Mouse (Mus musculus): ENCODE data around the gene Pdgfa. TPM values are rescaled to one million over a fixed set of nuclear protein-coding genes. Genes with fewer than 3 reads are reported as not detected.
A peak's percentile ranks its signal among the peaks of the same experiment; 100 is the strongest.

The Pdgfa gene
- polyA plus RNA-seq, 1 experiment from 2014 or later = 77.7 TPM

GRCm38 (mm10) chr5:138992611-138993370 lies 4.4 kb downstream of the Pdgfa start:
- Histone ChIP-seq H3K36me3 (ENCODE audit: insufficient read depth, low read length) (no peaks in the 10 kb centered on the region), H3K4me2 (ENCODE audit: low read length) (peak overlapping the region; percentile 94), H3K4me3 (replicated peaks; ENCODE audit: low read depth, low read length) (peak overlapping the region; percentile 74), H3K9ac (ENCODE audit: low read depth, low read length) (peak overlapping the region; percentile 91), H3K9me3 (replicated peaks; ENCODE audit: low read length) (no peaks in the 10 kb centered on the region), H3K27me3 (ENCODE audit: insufficient read depth, low read length) (0 out of 2 replicates have a peak, but pooled peaks cover 9% of the 10 kb centered on the region), H3K4me1 (replicated peaks; ENCODE audit: insufficient read depth, low read length) (peaks cover 19% of the 10 kb centered on the region), H3K27ac (peak overlapping the region; percentile 97)
- DNase-seq (ENCODE audit: low spot score) (peak; percentile 46), ATAC-seq (replicated peaks; ENCODE audit: low FRiP score, low read depth) (no peak)
- 9% methylated on average over 57 of the region's 59 CpGs for WGBS
- no peak for TF ChIP-seq CTCF (IDR thresholded peaks at IDR 0.05; ENCODE audit: low read depth)

DNA sequence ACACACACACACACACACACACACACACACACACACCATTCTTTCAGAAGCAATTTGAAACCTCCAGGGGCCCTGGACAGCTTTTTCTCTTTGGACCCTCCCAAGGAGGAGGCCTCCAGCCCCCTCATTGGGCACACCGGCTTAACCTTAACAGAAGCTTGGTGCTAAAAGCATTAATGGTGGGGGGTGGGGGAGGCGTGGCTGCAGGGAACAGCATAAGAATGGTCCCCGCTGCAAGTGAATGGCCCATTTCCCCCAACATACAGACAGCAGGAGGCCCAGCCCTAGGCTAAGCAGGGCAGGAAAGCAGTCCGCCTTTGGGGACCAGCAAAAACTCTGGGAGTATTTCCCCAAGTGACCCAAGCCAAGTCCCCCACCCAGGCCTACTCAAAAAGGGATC lies 5.4 kb downstream of the Pdgfa start:
- no peak overlapping the region for H3K9ac ChIP-seq (ENCODE audit: low read depth, low read length)
- WGBS = 53% methylated on average over 4 of the region's 4 CpGs
- no peak overlapping the region for H3K4me3 ChIP-seq (replicated peaks; ENCODE audit: low read depth, low read length)
- 0 out of 2 replicates have a peak, but pooled peaks cover 8% of the 10 kb centered on the region for H3K36me3 ChIP-seq (ENCODE audit: insufficient read depth, low read length)
- DNase-seq (ENCODE audit: low spot score) (no peak), ATAC-seq (replicated peaks; ENCODE audit: low FRiP score, low read depth) (no peak)
- H3K4me2 ChIP-seq (ENCODE audit: low read length) = peak overlapping the region; percentile 94; the same call in 1 of the 2 replicates
- no peak for TF ChIP-seq CTCF (IDR thresholded peaks at IDR 0.05; ENCODE audit: low read depth)
- no peak overlapping the region for H3K27ac ChIP-seq
- peaks cover 17% of the 10 kb centered on the region for H3K4me1 ChIP-seq (replicated peaks; ENCODE audit: insufficient read depth, low read length)
- H3K9me3 ChIP-seq (replicated peaks; ENCODE audit: low read length) = no peaks in the 10 kb centered on the region
- 0 out of 2 replicates have a peak, but pooled peaks cover 2% of the 10 kb centered on the region for H3K27me3 ChIP-seq (ENCODE audit: insufficient read depth, low read length)

- H3K27ac ChIP-seq = no peak overlapping the region
- H3K9ac ChIP-seq (ENCODE audit: low read depth, low read length) = no peak overlapping the region
- ATAC-seq (replicated peaks; ENCODE audit: low FRiP score, low read depth) (no peak), DNase-seq (ENCODE audit: low spot score) (no peak)
- no peak overlapping the region for H3K4me2 ChIP-seq (ENCODE audit: low read length)
- H3K9me3 ChIP-seq (replicated peaks; ENCODE audit: low read length) = no peaks in the 10 kb centered on the region
- H3K27me3 ChIP-seq (ENCODE audit: insufficient read depth, low read length) = no peaks in the 10 kb centered on the region
- WGBS = 41% methylated on average over 7 of the region's 7 CpGs
- peaks cover 16% of the 10 kb centered on the region for H3K4me1 ChIP-seq (replicated peaks; ENCODE audit: insufficient read depth, low read length)
- TF ChIP-seq CTCF (IDR thresholded peaks at IDR 0.05; ENCODE audit: low read depth) = no peak
- 0 out of 2 replicates have a peak, but pooled peaks cover 17% of the 10 kb centered on the region for H3K36me3 ChIP-seq (ENCODE audit: insufficient read depth, low read length)
- no peak overlapping the region for H3K4me3 ChIP-seq (replicated peaks; ENCODE audit: low read depth, low read length)
These were observed 6.3 kb downstream of the Pdgfa start for GRCm38 (mm10) chr5:138990659-138991380.

DNA sequence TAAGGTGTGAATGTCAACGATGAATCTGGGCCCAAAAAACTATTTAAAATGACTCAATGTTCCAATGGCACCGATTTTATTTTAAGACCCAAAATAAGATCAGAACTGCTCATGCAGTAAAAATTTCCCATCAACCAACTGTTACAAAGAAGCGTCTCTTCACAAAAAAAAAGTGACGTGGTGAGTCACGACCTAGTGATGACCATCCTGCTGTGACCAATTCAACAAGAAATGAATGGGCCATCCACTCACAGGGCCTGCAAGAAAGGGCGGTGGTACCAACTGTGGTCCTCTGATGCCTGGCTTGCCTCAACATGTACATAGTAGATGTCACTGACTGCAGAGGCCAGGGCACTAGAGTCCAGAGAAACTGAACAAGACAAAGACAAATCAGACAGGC lies 7.6 kb downstream of the Pdgfa start:
- H3K4me3 ChIP-seq (replicated peaks; ENCODE audit: low read depth, low read length) = no peak overlapping the region
- H3K27ac ChIP-seq = no peak overlapping the region
- no peak overlapping the region for H3K4me2 ChIP-seq (ENCODE audit: low read length)
- H3K9me3 ChIP-seq (replicated peaks; ENCODE audit: low read length) = no peaks in the 10 kb centered on the region
- DNase-seq (ENCODE audit: low spot score) (no peak), ATAC-seq (replicated peaks; ENCODE audit: low FRiP score, low read depth) (no peak)
- 80% methylated on average over 6 of the region's 6 CpGs for WGBS
- no peaks in the 10 kb centered on the region for H3K27me3 ChIP-seq (ENCODE audit: insufficient read depth, low read length)
- peaks cover 25% of the 10 kb centered on the region; the same call in 1 of the 2 replicates for H3K36me3 ChIP-seq (ENCODE audit: insufficient read depth, low read length)
- no peak for TF ChIP-seq CTCF (IDR thresholded peaks at IDR 0.05; ENCODE audit: low read depth)
- H3K4me1 ChIP-seq (replicated peaks; ENCODE audit: insufficient read depth, low read length) = peaks cover 16% of the 10 kb centered on the region
- no peak overlapping the region for H3K9ac ChIP-seq (ENCODE audit: low read depth, low read length)

GRCm38 (mm10) chr5:138988764-138989163 lies 8.4 kb downstream of the Pdgfa start:
- H3K27ac ChIP-seq = no peak overlapping the region; the same call in 1 of the 2 replicates
- peaks cover 16% of the 10 kb centered on the region for H3K4me1 ChIP-seq (replicated peaks; ENCODE audit: insufficient read depth, low read length)
- 25% methylated on average over 9 of the region's 9 CpGs for WGBS
- no peak overlapping the region for H3K4me3 ChIP-seq (replicated peaks; ENCODE audit: low read depth, low read length)
- H3K9ac ChIP-seq (ENCODE audit: low read depth, low read length) = no peak overlapping the region
- H3K36me3 ChIP-seq (ENCODE audit: insufficient read depth, low read length) = peaks cover 25% of the 10 kb centered on the region; the same call in 1 of the 2 replicates
- H3K9me3 ChIP-seq (replicated peaks; ENCODE audit: low read length) = no peaks in the 10 kb centered on the region
- ATAC-seq (replicated peaks; ENCODE audit: low FRiP score, low read depth) = no peak
- no peak for TF ChIP-seq CTCF (IDR thresholded peaks at IDR 0.05; ENCODE audit: low read depth)
- H3K4me2 ChIP-seq (ENCODE audit: low read length) = no peak overlapping the region
- H3K27me3 ChIP-seq (ENCODE audit: insufficient read depth, low read length) = no peaks in the 10 kb centered on the region
- DNase-seq (ENCODE audit: low spot score) = peak; percentile 50

GRCm38 (mm10) chr5:138987994-138988393 lies 9.2 kb downstream of the Pdgfa start:
- DNase-seq (ENCODE audit: low spot score) (no peak), ATAC-seq (replicated peaks; ENCODE audit: low FRiP score, low read depth) (no peak)
- no peaks in the 10 kb centered on the region for H3K27me3 ChIP-seq (ENCODE audit: insufficient read depth, low read length)
- TF ChIP-seq CTCF (IDR thresholded peaks at IDR 0.05; ENCODE audit: low read depth) = no peak
- H3K4me3 ChIP-seq (replicated peaks; ENCODE audit: low read depth, low read length) = no peak overlapping the region
- peaks cover 32% of the 10 kb centered on the region for H3K36me3 ChIP-seq (ENCODE audit: insufficient read depth, low read length)
- no peaks in the 10 kb centered on the region for H3K9me3 ChIP-seq (replicated peaks; ENCODE audit: low read length)
- H3K9ac ChIP-seq (ENCODE audit: low read depth, low read length) = no peak overlapping the region
- no peak overlapping the region for H3K27ac ChIP-seq
- H3K4me2 ChIP-seq (ENCODE audit: low read length) = no peak overlapping the region
- 86% methylated on average over 10 of the region's 10 CpGs for whole genome bisulfite sequencing
- peaks cover 12% of the 10 kb centered on the region for H3K4me1 ChIP-seq (replicated peaks; ENCODE audit: insufficient read depth, low read length)

Data from kidney, postnatal 0 days (tissue).